Mouse (Mus musculus) neural tube, embryonic 11.5 days (tissue): ENCODE measurements around the gene Clcnkb. TPM values are rescaled to one million over a fixed set of nuclear protein-coding genes. Genes with fewer than 3 reads are reported as not detected.
A peak's percentile ranks its signal among the peaks of the same experiment; 100 is the strongest.

ENCODE experiments used
- ATAC-seq: fragments of 200-750 bp; cut with Nextera tagmentation; 2 replicates; pipeline ENCODE4 v1.8.0; 2017; ENCODE audit warnings: moderate number of reproducible peaks, mild to moderate bottlenecking, moderate TSS enrichment, moderate library complexity; ENCODE audit not compliant: insufficient read depth, low FRiP score, low TSS enrichment
- DNase-seq: peaks from one replicate; pipeline ENCODE4 v3.0.0-alpha.2; 2015; ENCODE audit warnings: low spot score
- H3K27ac ChIP-seq: fragments of 300-500 bp; sonication (generic); 2 replicates; pipeline ENCODE4 v1.5.1; 2014; ENCODE audit warnings: low read depth, mild to moderate bottlenecking, low read length
- H3K27me3 ChIP-seq: fragments of 300-500 bp; sonication (generic); 2 replicates; pipeline ENCODE4 v1.6.1; 2014; ENCODE audit warnings: mild to moderate bottlenecking, low read length, mixed read lengths; ENCODE audit not compliant: control insufficient read depth, insufficient read depth
- H3K36me3 ChIP-seq: fragments of 300-500 bp; sonication (generic); 2 replicates; pipeline ENCODE4 v1.6.1; 2014; ENCODE audit warnings: mild to moderate bottlenecking, low read length, moderate library complexity, mixed read lengths; ENCODE audit not compliant: control insufficient read depth, insufficient read depth
- H3K4me1 ChIP-seq: fragments of 300-500 bp; sonication (generic); 2 replicates; pipeline ENCODE4 v1.6.1; 2014; ENCODE audit warnings: low read length, mixed read lengths; ENCODE audit not compliant: control insufficient read depth, insufficient read depth
- H3K4me2 ChIP-seq: fragments of 300-500 bp; sonication (generic); 2 replicates; pipeline ENCODE4 v1.6.1; 2014; ENCODE audit warnings: low read depth, mild to moderate bottlenecking, moderate library complexity
- H3K4me3 ChIP-seq: fragments of 300-500 bp; sonication (generic); 2 replicates; pipeline ENCODE4 v1.5.1; 2014; ENCODE audit warnings: low read depth, low read length
- H3K9ac ChIP-seq: fragments of 300-500 bp; sonication (generic); 2 replicates; pipeline ENCODE4 v1.6.1; 2014; ENCODE audit warnings: mild to moderate bottlenecking, low read length
- H3K9me3 ChIP-seq: fragments of 300-500 bp; sonication (generic); 2 replicates; pipeline ENCODE4 v1.6.1; 2016; ENCODE audit warnings: low read length; ENCODE audit not compliant: control insufficient read depth
- WGBS: fragments of 180-500 bp; shearing (Covaris S2); extraction: QIAGEN DNeasy Blood & Tissue Kit; methylation state at CpG from one replicate; pipeline ENCODE4 v1.1.7; 2014; 5-methylcytosine and 5-hydroxymethylcytosine counted together
- polyA plus RNA-seq: library from polyadenylated mRNA; unstranded; fragments of >200 nt; fragmentation: Nextera tagmentation; extraction: Ambion mirVana; gene quantifications from 2 replicates; pipeline ENCODE4 v1.2.1, GENCODE M21; 2014

Gene Clcnkb
- polyA plus RNA-seq, 1 experiment from 2014 or later: not detected

DNA sequence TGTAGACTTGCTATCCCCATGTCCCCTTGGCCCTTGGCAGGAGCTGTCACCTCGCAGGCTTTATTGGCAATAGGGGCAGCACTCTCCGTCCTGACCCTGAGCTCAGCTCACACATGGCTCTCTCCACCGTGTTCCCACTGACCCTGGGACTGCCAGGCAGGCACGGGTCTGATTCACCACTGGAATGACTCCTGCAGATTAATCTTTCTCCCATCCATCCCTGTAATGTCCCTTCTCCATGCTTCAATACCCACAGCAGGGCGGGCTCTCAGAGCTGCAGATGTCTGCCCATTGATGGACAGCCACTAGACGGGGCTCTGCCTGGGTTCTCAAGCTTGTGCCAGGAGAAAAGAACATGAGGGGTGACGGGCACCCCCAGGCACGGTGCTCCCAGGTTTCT lies 50.7 kb downstream of the Clcnkb start:
- Histone ChIP-seq H3K9ac (no peak overlapping the region), H3K4me3 (no peak overlapping the region), H3K27ac (no peak overlapping the region), H3K4me1 (no peaks in the 10 kb centered on the region), H3K4me2 (no peak overlapping the region), H3K9me3 (no peaks in the 10 kb centered on the region), H3K27me3 (peaks cover 32% of the 10 kb centered on the region), H3K36me3 (no peaks in the 10 kb centered on the region)
- 61% methylated on average over 8 of the region's 8 CpGs for WGBS
- no peak for ATAC-seq
- peak; percentile 10 for DNase-seq

DNA sequence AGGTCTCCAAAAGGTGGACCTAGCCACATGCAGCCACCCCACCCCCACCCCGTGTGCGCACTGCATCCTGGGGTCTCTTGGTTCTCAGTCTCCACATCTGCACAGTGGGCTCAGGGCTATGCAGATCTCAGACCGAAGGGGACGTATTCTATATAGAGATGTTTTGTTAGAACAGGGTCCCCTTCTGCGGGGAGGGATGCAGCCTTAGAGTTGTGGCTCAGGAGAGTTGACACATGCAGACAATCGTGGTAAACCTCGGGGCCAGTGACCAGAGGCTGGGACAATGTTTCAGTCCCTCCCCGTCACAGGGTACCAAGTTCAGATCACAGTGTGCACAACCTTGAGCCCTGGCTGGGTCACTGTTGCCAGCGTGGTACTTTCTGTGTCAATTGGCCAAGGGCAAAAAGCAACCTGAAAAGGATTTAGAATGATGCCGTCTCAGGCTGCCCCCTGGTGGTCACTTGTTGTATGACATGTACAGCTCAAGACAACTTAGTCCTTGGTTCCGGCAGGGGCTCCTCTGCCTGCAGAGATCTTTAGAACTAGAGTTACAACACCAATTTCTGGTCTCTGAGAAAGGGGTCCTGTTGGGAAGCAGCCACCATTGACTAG lies 52.8 kb downstream of the Clcnkb start:
- H3K27ac ChIP-seq: no peak overlapping the region
- H3K27me3 ChIP-seq: peaks cover 22% of the 10 kb centered on the region
- H3K36me3 ChIP-seq: no peaks in the 10 kb centered on the region
- ATAC-seq: 0 out of 2 replicates have a peak, but pooled peaks have one; percentile 25
- no peak overlapping the region for H3K9ac ChIP-seq
- no peaks in the 10 kb centered on the region for H3K4me1 ChIP-seq
- no peak overlapping the region for H3K4me3 ChIP-seq
- DNase-seq: peak; percentile 88
- WGBS: 34% methylated on average over 11 of the region's 11 CpGs
- no peak overlapping the region for H3K4me2 ChIP-seq
- no peaks in the 10 kb centered on the region for H3K9me3 ChIP-seq

DNA sequence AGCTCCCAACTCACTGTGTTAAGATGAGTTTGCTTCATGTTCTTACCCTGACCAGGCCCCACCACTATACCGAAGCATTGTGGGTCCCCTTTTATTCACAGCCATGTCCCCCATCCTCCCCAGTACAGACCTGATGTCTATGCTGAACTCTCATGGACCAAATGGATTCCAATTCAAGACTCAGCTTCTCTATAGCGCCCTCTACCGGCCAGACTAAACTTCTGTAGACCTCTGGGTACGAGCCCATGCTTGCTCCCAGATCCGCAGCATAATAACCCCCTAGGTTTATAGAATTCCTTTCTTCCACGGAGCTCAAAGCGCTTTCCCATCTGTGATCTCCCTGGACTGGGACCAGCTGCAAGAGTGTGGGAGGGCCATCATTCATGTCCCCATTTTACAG lies 55.0 kb downstream of the Clcnkb start:
- no peaks in the 10 kb centered on the region for H3K36me3 ChIP-seq
- DNase-seq (peak; percentile 48), ATAC-seq (no peak)
- no peaks in the 10 kb centered on the region for H3K4me1 ChIP-seq
- 31% methylated on average over 7 of the region's 7 CpGs for WGBS
- no peak overlapping the region for H3K4me3 ChIP-seq
- H3K27ac ChIP-seq: no peak overlapping the region
- no peak overlapping the region for H3K9ac ChIP-seq
- no peak overlapping the region for H3K4me2 ChIP-seq
- H3K9me3 ChIP-seq: no peaks in the 10 kb centered on the region
- H3K27me3 ChIP-seq: 0 out of 2 replicates have a peak, but pooled peaks cover 8% of the 10 kb centered on the region

DNA sequence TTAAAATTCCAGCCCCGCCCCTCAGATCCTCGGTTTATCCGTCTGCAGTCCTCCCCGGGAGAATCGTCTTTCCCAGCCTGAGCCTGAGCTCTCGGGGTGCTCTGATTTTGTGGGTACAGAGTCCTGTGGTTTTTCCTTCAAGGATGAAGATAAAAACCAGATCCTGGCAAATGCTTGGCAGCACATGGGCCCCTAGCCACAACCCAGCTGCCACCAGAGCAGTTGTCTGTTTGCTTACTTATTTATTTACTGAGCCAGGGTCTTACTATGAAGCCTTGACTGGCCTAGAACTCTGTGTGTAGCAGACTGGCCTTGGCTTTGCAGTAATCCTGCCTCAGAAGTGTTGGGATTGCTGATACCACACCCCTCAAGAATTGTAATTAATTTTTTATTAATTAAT lies 56.6 kb downstream of the Clcnkb start:
- DNase-seq (no peak), ATAC-seq (no peak)
- no peaks in the 10 kb centered on the region for H3K4me1 ChIP-seq
- no peak overlapping the region for H3K9ac ChIP-seq
- H3K4me2 ChIP-seq: no peak overlapping the region
- 91% methylated on average over 6 of the region's 6 CpGs for WGBS
- H3K4me3 ChIP-seq: no peak overlapping the region
- H3K27ac ChIP-seq: no peak overlapping the region
- H3K36me3 ChIP-seq: no peaks in the 10 kb centered on the region
- no peaks in the 10 kb centered on the region for H3K9me3 ChIP-seq
- H3K27me3 ChIP-seq: 0 out of 2 replicates have a peak, but pooled peaks cover 5% of the 10 kb centered on the region

DNA sequence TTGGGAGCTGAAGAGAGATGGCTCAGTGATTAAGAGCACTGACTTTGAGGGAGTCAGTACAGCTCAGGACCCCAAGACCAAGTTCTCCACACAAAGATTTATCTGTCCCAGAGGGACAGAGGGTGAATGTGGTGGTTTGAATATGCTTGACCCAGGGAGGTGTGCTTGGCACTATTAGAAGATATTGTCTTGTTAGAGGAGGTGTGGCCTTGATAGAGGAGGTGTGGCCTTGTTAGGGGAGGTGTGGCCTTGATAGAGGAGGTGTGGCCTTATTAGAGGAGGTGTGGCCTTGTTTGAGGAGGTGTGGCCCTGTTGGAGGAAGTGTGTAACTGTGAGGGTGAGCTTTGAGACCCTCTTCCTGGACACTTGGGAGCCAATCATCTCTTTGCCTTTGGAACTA lies 58.0 kb downstream of the Clcnkb start:
- H3K27me3 ChIP-seq: no peaks in the 10 kb centered on the region
- H3K4me1 ChIP-seq: no peaks in the 10 kb centered on the region
- no peak overlapping the region for H3K4me2 ChIP-seq
- ATAC-seq (no peak), DNase-seq (no peak)
- no peak overlapping the region for H3K4me3 ChIP-seq
- no peak overlapping the region for H3K9ac ChIP-seq
- H3K36me3 ChIP-seq: no peaks in the 10 kb centered on the region
- H3K27ac ChIP-seq: no peak overlapping the region
- no peaks in the 10 kb centered on the region for H3K9me3 ChIP-seq

Other genes starting within 250 kb of the Clcnkb start
- 5.4 and 6.5 TPM in 2 replicates for gene Rsg1, start 202.1 kb downstream of the Clcnkb start, polyA plus RNA-seq
- 1.2 and 2.3 TPM in 2 replicates for gene Arhgef19, start 176.5 kb downstream of the Clcnkb start, polyA plus RNA-seq
- gene Epha2, start 114.8 kb downstream of the Clcnkb start, polyA plus RNA-seq: 1.6 and 2.5 TPM in 2 replicates
- 0.34 and 0.85 TPM in 2 replicates for gene Fam131c, start 47.8 kb downstream of the Clcnkb start, polyA plus RNA-seq
- 0.09 TPM in 1 of 2 replicates, not detected in the other for gene Clcnka, start 17.3 kb downstream of the Clcnkb start, polyA plus RNA-seq
- gene Hspb7, start 4.8 kb upstream of the Clcnkb start, polyA plus RNA-seq: 0.11 TPM in 1 of 2 replicates, not detected in the other
- not detected in 2 replicates for gene Srarp, start 20.1 kb upstream of the Clcnkb start, polyA plus RNA-seq
- gene Zbtb17, start 28.6 kb upstream of the Clcnkb start, polyA plus RNA-seq: 46.5 and 48.0 TPM in 2 replicates
- gene Spen, start 122.6 kb upstream of the Clcnkb start, polyA plus RNA-seq: 13.9 and 16.2 TPM in 2 replicates
- 31.5 and 34.9 TPM in 2 replicates for gene Fblim1, start 190.1 kb upstream of the Clcnkb start, polyA plus RNA-seq
- gene Tmem82, start 202.6 kb upstream of the Clcnkb start, polyA plus RNA-seq: 0.50 and 0.61 TPM in 2 replicates
- not detected in 2 replicates for gene Slc25a34, start 207.8 kb upstream of the Clcnkb start, polyA plus RNA-seq
- 3.4 and 3.6 TPM in 2 replicates for gene Plekhm2, start 248.9 kb upstream of the Clcnkb start, polyA plus RNA-seq